Mouse (Mus musculus): ENCODE measurements around the gene Spp2.
"Not testable (repeated sequence)": the region's sequence is repeated elsewhere in the genome, so short reads cannot be mapped to it uniquely, and the experiment has no call there.

Spp2 gene

DNA sequence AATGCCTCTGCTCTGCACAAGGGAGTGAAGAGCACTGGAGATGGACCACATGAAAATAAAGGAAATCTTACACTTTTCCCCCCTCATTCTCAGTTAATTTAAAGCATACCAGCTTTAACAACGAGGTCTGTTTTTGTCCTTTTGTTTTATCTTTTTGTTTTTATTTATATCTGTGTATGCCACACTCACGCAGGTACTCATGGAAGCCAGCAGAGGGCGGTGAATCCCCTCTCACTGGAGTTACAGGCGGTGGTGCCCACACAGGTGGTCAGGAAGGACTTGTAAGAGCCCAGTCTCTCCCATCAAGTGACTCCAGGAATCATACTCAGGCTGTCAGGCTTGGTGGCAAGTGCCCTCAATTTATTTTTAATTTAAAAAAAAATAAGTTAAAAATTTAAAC, 27.3 kb downstream of the Spp2 start:
- no peak for DNase-seq

DNA sequence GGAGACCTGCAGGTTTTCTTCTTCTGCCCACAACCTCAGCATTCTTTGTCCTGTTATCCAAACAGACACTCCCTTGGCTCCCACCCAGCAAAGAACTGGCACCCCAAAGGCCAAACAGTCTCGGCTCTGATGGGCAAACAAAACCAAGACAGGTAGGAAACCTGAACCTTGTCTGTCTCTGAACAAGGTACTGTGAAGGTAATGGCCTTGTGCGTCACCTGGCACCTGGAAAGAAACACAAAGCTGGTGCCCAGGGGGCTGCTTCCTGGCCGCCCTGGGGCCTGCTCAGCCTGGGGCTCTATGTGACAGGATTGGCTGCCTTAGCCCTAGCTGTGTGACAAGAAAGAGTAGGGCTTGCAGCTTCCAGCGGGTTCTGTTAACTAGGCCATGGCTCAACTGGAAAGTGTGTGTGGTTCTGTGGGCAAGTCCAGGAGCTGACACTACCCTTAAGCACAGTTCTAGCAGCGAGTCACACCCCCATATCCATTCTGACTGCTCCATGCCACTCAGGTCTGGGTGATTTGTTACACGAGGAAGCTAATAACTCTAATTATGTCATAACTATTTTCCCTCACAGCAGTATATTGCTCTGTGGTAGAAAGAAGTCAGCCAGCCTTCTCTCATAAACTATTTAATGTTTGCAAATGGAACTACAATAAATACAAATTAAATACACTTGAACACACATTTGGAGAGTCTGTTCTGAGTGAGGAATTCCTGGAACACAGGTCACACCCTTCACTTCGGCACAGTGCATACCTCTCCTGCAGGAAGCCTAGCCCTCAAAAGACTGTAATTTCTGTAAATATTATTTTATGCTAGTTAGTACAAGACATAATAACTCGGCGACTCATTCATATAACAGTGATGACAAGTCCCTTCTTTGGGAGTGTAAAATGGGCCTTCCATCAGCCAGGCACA, 30.7 kb downstream of the Spp2 start:
- no peak for DNase-seq

DNA sequence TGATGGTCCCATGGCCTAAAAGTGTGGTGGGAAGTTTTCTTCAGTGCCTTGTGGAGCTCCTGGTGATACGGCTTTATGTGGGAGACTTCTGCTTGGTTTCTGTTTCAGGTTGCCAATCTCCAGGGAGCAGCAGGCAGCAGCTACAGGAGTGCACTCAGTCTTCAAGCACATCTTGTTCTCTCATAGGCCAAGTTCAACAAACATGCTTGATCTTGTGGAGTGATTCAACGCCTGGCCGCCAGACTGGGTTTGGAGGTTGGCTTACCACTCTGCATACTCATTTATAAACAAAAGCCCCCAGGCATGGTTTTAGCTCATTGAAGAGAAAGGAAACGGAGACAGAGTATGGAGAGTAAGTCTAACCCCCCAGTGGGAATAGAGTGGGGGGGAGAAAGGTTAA, 36.6 kb downstream of the Spp2 start:
- no peak for DNase-seq

DNA sequence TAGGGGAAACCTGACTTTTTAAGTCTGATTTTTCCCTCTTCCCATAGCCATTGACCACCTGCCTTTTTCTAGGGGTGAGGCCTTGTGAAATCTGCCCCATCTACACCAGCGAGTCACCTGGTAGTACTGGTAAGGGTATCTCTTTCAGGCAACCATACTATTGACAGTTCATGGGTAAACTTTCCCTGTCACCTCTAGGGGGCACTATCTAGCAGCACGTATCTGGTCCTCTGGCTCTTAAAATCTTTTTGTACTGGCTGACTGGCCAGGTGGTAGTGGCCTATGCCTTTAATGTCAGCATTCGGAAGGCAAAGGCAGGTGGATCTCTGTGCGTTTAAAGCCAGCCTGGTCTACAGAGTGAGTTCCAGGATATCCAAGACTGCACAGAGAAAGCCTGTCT, 38.6 kb downstream of the Spp2 start:
- peak; percentile 15 to 24 for DNase-seq

DNA sequence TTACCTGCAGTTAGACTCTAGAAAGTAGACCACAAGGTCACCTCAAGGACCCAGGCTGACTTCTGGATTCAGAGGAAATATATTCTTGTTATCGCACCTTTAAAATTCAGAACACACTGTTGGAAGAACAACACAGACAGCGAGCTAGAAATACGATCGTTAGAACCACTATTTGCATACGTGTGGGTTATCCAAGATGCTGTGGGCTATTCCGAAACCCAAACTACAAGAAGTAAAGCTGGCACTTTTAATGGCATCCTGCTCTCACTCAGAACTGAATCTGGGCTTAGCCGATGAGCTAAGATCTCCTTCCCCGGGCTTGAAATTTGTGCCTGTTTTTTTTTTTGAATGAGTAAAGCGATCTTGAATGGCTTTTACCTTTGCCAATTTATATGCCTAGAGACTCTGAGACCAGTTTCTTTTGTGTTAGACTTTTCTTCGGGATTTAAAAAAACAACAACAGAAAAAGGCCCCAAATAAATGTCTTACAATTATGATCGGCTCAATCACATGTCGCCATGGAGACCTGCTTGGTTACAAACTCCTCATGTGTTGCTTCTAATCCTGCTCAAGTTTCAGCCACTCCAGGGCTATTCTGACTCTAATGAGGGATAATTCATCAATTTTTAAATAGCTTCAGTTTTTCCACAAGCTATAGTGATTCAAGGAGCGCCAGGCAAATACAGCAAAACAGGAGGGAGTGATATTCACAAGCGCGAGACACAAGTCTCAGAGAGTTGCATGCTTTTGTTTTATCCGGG, 39.7 kb downstream of the Spp2 start:
- no peak for DNase-seq

DNA sequence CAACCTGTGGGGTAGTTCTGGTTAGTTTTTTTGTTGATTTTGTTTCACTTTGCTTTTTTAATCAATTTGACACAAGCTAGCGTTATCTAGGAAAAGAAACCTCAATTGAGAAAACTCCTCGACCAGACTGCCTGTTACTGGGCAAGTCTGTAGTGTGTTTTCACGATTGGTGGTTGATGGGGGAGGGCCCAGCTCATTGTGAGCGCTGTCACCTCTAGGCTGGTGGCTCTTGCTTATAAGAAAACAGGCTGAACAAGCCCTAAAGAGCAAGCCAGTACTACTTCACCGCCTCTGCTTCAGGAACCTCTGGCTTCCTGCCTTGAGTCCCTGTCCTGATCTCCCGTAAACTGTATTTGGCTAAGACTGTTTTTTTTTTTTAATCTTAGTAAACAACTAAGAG, 40.7 kb downstream of the Spp2 start:
- no peak for DNase-seq

DNA sequence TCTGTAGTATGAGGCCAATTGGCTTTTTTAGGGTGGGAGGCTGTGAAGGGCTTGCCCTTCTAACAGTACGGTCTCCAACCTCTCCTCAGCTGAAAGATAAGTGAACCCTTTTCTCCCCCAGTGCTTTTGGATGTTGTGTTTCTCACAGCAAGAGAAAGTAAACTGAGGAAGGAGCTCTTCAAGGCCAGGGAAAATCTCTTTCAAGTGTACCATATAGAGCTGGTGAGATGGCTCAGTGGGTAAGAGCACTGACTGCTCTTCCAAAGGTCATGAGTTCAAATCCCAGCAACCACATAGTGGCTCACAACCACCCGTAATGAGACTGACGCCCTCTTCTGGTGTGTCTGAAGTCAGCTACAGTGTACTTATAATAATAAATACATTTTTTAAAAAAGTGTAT, 41.3 kb downstream of the Spp2 start:
- DNase-seq = not testable (repeated sequence)

DNA sequence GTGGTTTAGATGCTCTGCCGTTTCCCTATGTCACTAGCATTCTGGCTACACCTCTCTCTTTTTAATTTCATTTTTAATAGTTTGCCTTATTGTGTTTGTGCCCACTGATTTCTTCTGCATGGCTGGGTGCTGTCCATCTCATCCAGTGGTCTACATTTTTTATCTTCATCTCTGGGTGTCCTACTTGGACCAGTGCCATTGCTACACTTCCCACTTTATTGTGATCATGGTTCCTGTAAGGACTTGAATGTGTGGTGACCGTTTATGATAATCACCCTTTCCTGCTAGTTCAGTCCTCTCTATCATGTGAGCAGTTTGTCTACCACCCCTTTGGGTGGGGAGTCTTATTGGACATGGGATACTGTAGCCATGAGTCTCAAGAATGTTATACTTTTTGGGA, 43.0 kb downstream of the Spp2 start:
- no peak for DNase-seq

DNA sequence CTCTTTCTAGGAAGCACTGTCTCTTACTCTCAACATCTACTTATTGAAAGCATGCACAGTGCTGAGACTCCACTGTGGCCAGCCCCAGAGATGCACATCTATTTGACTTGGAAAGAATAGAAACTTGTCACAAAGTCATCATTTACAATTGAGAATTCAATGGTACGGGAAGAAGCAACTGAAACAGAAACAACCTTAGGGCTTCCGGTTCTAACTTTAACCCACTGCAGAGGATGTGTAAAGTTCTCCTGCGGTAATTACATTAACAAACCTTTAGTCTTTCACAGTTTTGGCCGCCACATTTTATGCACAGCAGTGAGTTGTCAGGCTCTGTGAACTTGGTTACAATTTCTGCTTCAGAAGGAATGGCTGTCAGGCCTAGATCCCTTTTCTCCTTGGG, 43.9 kb downstream of the Spp2 start:
- DNase-seq = no peak

DNA sequence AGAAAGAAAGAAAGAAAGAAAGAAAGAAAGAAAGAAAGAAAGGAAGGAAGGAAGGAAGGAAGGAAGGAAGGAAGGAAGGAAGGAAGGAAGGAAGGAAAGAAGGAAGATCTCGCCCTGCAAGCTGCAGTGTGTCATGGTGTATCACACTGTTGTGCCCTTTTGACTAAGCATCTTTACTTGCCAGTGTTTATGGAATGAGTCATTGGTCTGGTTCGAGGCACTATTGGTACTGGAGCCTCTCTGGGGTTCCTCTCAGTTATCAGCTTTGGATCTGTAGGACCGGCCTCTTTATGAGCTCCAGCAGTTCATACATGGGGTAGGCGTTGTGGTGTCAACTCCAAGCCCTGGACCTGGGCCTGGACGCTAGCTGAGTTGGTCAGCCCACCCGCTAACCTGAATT, 45.4 kb downstream of the Spp2 start:
- no peak for DNase-seq

DNA sequence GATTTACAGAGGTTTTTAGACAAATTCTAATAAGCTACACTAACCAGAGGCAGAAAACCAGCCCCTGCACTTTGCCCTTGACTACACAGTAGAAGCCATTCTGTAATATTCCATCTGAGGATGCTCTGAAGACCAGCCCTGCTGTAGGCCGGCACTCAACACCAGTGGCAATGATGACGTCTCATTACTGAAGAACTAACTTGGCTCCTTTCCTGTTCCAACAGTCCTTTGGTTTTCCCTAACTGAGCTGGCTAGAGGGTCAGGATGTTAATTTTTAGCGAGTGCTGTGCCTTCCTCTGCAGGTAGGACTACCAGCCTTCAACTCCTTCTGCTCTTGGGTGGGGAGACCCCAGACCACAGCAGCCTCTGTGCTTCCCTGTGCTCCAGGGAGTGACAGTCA, 47.9 kb downstream of the Spp2 start:
- DNase-seq = no peak

DNA sequence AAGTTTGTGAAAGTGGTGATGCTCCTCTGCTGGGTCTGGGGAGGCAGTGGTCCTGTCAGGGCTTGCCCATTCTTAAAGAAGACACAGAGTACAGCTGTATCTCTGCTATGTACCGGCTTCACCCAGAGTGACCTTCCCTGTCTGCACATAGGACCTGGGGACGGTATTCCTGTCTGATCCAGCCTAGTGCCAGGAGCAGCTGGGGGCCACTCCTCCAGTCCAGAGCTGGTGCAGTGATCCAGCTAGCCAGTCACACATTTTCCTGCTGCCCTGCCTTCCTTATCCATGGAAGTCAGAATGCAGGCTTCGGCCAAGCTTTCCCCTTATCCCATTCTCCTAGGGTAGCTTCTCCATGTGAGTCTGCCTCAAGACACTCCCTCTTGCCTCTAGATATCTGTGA, 49.0 kb downstream of the Spp2 start:
- no peak for DNase-seq

DNA sequence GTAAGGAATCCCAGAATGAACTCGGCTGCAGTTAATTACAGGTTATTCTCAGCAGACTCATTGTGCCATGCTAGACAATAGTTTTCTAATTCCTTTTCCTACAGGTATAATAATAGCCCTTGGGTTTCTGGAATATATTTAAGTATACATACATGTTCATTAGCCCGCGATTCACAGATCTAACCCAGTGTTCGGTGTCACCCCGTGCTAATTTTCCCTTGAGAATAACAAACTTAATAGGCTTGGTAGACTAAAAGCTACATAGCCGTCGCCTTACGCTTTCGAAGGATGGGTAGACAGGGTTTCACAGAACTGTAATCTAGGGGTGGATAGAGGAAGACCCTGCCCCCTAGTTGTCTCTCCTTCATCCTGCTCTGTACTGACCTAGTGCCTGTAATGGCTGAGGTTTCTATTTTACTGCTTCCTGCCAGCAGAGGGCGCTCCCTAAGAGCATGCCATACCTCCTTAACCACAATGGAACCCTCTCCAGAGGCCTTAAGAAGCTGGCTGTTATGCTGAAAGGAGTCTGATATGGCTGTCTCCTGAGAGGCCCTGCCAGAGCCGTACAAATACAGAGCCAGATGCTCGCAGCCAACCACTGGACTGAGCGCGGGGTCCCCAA, 49.8 kb downstream of the Spp2 start:
- peak; percentile 79 to 84 for DNase-seq

DNA sequence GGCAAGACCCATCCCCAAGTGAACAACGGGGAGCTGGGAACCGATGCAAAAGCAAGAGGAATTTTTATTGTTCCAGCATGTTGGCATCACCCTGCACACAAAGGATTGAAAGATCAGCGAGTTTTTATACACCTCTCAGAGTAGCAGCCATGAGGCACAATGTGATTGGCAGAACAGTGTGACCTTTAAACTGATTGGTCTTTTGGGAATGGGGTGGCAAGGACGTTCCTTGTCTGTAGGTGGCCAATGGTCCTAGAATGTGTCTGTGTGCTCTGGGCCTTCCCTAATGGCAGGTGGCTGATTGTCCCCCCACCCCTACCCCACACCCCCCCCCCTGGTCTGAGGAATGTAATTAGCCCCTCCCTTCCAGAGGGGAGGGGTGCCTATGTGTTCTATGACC, 52.4 kb downstream of the Spp2 start:
- no peak for DNase-seq

DNA sequence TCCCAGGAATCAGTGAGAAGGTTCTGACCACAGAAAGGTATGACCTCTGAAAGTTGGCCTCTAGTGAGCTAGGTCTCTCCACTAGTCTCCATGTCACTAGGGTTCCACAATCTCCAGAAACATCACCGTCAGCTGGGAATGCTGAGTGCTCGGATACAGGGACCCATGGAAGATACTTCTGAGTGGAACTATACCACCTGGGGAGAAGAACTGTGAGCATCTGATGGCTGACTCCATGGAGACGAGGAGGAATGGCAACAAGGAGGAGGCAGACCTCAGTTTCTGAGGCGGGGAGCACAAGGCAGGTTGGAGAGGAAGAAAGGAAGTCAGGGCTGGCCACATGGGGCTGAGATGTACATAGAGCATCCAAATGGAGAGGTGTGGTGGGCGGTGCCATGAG, 52.9 kb downstream of the Spp2 start:
- no peak for DNase-seq

DNA sequence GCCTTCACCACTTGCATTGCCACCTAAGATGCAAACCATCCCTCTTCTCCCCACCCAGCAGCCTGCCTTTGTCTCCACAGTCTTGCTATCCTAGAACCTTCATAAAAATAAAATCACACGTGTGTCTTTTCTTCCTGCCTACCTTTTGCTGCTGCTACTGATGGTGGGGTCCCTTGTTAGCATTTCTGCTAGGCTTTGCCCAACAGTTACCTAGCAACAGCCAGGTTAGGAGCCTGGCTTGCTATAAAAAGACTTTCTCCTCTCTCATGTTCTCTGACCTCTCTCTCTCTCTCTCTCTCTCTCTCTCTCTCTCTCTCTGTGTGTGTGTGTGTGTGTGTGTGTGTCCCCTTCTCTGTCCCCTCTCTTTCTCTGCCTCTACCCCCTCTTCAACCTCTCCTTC, 54.3 kb downstream of the Spp2 start:
- no peak for DNase-seq

DNA sequence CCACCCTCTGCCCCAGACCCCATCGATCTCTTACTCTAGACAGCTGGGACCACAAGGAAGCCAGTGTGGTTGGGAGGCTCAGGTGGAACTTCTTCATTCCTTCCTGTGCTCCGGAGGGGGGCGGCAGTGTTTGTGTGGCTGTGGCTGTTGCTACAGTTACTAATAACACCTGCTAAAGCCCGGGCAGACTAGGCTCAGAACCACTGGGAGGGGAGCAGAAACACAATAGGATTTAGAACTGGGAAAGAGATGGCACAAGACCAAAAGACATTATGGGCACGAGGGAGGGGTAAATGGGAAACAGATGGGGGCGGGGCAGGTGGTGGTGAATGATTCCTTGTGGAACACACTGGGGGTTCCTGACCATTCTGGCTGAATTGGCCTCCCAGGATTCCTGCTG, 55.7 kb downstream of the Spp2 start:
- no peak for DNase-seq

DNA sequence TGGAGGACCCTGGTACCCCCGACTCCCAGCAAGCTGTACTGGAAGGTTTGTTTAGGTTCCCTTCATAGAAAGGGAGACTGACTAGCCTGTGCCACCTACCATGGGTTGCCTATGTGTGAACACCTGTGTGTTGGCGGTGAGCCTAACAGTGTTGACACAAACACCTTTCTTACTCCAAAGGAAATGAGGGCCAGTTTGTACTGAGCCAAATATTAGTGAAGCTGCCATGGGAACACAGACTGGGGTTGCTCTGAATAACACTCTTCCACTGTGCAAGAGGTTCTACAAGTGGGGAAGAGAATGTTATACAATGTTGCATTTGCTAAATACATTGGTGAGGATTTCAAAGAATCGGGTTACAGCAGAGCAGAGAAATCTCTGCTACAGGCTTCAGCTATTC, 56.5 kb downstream of the Spp2 start:
- DNase-seq = no peak

DNA sequence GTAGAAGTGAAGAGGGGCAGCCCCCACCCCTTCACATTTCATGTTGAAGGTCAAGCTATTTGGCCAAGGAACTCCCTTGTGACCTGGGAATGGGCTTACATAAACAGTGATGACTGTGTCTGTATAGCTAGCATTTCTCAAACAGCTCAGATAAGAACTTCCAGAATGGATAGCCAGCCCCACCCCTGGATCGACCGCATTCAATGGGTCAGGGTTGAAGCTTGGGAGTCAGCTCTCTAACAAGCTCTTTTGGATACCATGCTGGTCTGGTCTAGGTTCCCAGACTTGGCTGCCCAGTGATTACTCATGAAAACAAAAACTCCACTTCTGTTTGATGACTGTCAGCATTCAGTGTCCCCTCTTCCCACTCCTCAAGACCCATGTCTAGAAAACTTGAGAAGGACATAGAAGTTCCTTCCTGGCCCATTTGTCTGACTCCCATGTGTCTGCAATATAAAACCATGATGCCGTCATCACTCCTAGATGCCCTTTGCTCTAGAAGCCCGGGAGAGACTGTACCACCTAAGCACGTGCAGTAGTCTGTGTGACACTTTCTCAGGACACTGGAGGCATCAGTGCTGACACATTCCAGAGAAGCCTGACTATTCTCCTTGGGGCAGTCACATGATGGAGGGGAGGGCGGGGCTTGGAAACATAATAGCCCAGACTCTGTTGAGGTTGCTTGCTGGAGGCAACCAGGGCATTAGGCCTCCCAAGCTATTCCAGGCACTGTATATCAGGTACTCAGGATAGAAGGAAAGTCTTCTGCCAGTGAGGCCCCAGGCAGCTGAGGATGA, 57.5 kb downstream of the Spp2 start:
- no peak for DNase-seq

DNA sequence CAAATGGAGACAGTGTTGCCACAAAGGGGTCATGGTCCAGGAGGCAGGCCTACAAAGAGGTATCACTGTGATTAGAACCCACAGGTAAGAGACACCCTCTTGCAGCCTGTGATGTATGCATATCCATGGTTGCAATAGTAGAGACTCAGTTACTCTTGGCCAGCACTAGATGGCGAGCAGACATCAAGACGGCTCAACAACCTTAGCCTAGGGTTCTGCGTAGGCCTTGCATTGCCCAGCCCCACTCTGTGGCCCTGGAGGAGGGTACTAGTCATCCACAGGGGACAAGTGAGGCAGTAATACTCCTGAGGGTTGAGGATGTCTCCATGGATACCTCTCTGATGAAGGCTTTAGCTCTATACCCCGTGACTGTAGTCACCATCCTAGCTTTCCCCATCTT, 59.0 kb downstream of the Spp2 start:
- no peak for DNase-seq

DNA sequence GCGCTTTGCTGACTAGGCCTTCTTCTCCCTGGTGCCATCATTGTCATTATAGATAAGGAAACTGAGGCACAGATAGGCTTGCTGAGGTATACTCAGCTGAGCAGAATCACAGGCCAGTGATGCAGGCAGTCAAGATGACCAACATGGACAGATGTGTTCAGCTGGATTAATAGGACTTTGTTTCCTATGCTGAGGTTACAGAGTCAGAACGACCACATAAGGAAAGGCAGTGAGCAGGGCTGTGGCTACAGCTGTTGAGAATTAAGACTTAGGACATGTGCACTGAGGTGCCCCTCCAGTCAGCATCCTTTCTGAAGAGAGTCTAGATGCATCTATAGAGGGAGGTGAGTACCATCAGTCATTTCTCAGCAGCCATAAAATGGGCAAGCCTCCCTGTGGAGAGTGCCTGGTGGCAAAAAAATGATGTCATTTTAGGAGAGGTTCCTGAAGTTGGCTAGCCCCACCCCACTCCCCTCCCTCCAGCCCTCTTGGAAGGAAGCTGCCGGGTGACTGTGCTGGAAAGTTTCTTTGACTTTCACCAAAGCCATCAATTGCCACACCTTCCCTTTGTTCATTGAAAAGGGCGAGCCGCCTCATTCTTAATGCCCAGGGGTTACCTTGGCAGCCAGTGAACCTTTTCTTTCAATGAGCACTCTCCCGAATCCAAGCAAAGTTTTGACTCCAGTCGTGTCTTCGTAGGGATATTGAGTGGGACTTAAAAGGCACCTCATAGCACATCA, 59.7 kb downstream of the Spp2 start:
- DNase-seq = no peak

DNA sequence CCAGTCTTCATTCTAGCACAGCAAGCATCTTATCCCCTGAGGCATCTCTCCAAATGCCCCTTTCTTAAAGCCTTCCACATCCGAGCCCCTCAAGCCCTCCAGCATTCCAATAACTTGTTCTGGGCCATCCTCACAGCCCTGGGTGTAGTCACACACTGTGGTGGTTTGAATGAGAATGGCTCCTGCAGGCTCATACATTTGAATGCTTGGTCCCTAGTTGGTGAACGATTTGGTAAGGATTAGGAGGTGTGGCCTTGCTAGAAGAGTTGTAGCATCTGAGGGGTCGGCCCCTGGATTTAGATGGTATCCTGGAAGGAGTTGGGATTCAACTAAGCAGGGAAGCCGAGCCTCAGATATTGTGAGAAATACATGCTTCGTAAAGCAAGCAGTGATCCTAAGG, 61.1 kb downstream of the Spp2 start:
- no peak for DNase-seq
